Mouse (Mus musculus) T-helper 2 cell (primary cell): ENCODE measurements at regions not wholly inside any gene's neighbourhood (a gene's known extent, or its start where the extent isn't known, plus 50 kb on each side); places are given as distances from the start of the nearest gene placed in this dataset.

Source experiments
- in situ Hi-C: fragments of 300-600 bp; cut with MboI, MseI; formaldehyde crosslinking; loops from one replicate; pipeline ENCODE4 v1.15.1; 2025; ENCODE audit warnings: high pct_unique_total_duplicates

DNA sequence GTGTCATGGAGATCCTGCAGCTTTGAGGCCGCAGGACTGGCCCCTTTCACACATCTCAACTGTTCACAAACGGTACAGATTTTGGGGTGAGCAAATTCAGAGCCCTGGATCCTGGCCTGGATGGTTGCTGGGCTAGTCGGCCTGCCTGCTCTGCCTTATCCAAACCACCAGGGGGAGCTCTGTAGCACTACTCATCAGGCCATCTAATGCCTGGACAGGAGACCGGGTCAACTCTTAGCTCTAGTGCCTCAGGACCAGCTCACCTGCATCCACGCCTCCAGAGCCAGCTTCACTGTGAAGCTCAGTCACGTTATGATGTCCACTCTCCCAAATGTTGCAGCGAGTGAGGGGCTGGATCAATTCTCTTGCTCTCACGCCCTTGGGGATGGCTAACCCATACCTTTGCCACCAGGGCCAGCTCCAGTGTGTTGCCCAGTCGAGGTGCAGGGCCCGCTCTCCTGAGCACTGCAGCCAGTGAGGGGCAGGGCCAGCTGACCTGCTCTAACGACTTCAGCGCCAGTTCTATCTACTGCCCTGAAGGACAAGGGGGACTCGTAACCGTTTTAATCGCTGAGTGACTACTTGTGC is 206.8 kb downstream of the Etnk1 start:
- in situ Hi-C loops: no loop called here

DNA sequence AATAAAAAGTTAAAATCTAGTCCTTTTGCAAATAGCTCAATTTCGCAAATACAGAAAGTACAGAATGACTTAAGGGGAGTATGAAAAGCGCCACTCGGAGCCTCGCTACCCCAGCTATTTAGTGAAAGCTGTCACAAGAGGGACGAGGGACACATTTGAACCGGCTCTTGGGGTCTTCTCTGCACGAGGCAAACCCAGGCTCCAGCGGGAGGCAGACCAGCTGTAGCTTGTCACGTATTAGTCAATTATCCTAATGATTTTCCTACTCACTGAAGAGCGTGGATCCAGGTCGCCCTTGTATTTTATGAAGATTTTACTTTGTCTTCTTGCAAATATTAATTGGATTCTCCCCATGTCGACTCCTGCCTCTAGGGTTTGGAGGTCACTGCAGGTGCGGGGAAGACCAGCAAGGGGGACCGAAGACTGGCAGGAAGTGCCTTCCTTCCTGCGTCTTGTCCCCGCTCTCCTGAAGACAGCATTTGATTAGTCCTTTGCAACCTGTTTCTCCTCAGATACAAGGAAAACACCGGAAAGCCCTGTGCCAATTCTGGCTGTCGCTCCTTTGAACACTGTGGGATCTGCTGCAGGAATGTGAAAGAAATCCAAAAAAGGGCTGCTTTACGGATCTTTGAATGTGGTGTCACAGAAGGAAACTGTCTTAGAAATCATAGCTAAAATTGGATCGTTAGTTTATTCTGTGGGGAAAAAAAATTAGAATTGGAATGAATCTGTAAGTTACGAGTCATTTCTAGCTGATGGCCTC is 209.1 kb downstream of the Etnk1 start:
- in situ Hi-C loops: no loop called here

DNA sequence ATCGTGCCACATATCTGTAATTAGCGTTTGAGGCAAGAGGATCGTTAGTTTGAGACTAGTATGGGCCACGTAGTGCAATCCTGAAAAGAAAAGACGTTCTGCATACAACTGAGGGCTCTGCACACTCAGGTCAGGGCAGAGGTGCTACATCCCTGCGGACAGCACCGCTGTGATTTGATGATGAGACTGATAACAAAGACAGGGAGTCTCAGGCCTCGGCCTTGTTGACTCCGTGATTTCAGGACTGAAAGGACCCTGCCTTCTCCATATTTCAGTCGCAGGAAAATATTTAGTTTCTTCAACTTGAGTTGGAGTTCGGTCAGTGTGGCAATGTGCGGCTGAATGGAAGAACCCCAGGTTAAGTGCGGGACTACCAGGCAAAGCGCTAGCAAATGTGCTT is 210.1 kb downstream of the Etnk1 start:
- in situ Hi-C loops: no loop called here

DNA sequence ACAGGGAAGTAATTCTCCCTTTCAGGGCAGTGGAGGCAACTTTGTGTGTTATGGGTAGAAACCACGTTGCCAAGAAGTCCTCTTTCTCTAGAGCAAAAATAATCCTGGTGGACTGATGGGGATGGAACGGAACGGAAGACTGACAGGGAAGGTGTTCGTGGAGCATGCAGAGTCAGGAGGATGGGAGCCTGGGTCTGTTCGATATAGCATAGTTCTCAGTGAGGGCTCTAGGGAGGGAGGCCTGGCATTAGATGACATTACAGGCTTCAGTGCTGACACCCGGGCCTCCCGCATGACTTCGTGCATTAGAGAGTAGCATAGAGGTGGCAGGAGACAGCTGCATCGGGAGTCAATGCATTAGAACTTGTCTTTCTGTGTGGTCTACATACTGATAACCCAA is 211.1 kb downstream of the Etnk1 start:
- in situ Hi-C loops: no loop called here

DNA sequence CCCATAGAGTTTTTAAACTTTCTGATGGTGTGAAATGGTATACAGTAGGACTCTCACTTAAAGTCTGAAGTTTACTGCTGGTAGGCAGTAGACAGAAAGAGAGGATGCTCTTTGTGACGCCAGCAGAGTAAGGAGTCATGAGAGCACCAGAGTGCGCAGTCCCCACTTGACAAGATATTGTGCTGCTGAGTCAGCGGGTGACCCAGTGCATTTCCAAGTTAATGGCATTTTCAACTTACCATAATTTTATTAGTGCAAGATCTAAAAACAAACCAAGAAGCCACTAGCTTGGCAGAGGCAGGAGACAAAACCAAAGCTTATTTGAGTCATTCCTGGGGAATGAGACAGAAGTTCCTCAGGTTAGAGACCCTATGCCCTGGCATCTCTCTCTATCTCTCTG is 213.5 kb downstream of the Etnk1 start:
- in situ Hi-C loops: no loop called here

DNA sequence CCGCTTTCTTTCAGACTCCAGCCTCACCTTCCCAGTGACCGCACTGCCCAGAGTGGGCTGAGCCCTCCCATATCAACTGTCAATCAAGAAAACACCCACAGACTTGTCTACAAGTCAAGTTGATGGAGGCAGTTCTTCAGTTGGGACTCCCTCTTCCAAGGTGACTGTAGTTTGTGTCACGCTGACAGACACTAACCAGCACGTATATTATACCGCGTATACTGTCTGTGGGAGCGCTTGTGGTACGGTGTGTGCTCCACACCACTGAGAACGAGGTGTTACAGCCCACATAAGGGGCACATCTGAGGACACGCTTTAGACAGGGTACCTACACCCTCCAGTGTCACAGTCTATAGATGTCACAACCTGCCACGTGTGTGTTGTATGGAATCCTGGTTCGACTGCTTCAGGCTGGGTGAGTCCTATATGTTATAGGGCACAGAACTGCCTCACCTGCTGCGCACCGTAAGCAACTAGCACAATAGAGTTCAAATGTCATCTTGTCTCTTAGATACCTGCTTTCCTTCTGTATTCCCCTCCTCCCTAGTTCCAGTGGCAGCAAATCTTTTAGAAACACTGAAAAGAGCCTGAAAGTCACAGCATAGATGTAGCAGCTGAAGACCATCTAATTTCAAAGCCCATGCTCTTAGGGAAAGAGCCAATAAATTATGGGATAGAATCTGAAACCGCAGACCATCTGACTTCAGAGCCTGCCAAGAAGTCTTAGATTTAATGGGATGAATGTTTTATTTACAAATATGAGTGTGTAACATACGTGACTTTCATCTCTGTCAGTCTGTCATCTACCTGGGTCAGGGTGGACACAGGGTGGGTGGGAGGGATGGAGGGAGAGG is 219.8 kb downstream of the Etnk1 start:
- in situ Hi-C loops: no loop called here

DNA sequence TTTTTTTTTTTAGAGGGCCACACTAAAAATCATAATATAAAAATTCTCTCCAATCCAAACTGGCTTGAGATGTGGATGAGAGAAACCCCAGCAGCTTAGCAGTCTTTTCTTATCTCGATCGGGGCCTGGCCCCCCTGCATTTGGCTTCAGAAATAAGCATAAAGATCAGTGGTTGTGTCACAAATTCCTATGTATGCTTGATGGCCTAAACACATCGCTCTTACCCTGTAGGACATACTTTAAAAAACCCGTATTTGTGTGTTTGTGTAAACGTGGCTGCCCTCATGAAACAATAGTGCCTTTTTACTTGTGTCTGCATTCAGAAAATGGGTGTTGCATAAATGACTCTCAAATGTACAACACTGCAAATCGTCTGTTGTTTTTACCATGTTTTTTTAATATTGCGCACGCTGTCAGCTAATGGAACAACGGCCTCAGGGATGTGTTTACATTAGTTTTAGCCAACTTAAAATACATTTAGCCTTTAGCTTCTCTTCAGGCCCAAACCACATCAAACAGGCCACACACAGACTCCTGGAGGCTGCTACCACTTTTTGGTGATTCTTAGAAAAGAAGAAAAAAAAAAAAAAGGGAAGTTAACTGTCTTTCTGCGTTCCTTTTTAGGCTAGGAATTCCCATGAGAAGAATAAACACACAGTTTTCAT is 226.7 kb downstream of the Etnk1 start:
- in situ Hi-C loops: no loop called here

DNA sequence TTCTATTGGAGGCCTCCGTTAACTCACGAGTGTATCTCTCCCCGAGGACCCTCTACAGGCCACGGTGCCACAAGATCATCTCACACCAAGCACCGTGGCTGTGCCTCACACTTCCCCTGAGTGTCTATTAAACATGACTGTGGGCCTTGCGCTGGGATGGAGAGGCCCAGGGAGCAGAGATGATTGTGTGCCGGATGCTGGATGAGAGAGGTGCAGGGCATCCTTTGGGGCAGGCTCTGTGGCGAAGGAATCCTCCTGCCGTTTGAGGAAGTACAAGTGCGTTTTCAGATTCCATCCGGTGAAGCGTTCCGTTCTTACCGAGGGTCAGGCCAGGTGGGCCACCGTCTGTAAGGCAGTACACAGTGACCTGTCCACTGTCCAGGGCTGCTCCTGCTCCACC is 227.4 kb downstream of the Etnk1 start:
- in situ Hi-C loops: no loop called here

DNA sequence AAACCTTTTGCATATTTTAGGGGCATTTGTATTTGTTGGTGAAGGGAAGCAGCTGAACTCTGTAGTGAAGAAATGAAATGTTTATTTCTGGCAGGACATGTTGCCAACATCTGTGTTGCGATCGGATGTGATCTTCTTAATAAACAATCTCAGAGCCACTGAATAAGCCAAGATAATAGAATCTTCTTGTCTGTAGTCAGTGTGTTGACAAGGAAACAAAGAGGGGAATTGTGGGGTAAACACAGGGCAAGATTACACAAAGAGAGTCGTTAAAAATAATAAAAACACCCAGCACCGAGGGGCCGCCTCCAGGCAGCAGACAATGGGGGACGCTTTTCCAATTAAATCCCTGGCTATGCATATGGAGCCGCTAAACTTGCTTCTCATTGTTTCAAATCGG is 234.4 kb downstream of the Etnk1 start:
- in situ Hi-C loops: no loop called here

DNA sequence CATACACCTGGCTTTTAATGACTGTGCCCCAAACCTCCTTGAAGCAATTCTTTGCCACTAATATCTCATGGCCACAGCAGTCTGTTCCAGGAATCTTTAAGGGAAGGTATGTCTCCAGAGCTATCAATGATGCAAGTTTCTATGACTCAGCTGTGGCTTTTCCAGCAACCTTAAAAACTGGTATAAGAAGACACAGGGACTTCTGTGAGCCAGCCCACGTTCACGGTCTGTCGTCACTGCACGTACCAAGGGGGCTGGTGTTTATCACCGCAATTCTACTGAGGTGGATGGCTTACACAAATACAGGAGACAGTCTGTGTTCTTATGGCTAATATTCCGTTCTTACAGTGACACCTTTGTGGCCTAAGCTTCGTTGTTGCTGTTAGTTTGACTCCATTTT is 234.9 kb downstream of the Etnk1 start:
- in situ Hi-C loops: no loop called here

DNA sequence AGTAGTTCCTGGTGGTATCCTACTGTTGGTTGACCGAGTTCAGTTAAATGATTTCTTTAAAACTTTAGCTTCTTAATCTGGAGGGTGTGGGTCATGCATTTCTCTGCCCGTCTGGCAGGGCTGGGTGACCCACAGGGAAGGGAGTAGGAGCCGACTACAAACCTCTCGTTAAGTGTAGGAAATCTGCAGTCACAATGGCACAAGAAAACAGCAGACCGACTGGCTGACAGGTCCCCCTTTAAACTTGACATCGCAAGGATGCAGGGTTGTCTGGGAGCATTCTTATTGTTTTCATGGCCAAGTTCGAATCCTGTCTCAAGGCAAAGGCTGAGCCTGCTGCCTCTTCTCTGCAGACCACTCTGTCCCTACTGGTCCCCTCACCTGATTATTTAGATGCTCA is 235.7 kb downstream of the Etnk1 start:
- in situ Hi-C loops: no loop called here

DNA sequence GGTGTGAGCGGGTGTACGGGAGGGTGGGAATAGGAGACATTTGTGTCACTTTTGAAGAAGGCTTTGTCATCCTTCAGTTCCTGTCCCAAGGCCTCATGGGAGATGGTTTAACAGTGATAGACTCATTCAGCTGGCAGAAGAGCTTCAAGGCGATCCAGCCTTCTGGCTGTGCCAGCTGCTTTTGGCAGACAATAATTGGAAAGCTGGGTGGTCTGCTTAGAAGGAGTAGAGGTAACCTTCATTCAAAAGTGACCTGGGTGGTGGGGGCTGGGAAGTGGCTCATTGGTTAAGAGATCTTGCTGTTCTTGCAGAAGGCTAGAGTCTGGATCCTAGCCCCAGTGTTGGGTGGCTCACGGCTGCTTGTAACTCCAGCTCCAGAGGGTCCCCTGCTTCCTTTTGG is 237.5 kb downstream of the Etnk1 start:
- in situ Hi-C loops: no loop called here

DNA sequence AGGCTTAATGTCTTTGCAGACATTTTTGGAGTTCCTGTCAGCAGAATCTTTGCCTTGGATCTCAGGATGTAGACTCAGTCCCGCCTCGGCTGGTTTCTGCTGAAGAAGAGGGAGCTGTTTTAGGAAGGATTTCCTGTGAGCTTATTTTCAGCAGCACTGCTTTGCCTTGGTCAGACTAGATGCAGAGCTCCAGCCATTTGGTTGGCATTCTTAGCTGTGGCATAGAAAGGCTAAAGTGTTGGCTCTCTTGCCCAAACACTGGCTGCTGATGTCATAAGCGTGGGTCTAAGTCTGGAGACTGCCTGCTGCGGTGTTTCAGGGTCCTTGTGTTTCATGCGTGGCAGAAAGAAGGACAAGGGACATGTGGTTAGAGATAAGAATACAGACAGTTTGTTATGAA is 245.0 kb downstream of the Etnk1 start:
- in situ Hi-C loops: no loop called here

DNA sequence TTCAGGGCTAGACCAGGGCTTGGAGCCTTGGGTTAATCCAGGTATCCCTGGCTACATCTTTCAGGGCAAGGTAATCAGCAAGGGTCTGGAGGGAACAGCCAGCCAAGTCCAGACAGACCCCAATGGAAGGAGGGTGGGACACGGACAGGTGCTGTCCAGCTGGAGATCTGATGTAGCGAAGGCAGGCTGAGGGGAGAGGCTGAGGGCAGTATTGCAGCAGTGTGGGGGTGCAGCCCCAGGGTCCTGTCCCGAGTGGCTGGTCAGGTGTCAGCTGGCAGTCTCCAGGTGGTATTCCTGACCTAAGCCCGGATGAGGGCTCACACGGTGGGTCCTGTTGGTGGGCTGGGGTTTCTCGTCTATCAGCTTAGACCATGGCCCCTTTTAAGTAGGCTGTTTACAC is 245.7 kb downstream of the Etnk1 start:
- in situ Hi-C loops: no loop called here

DNA sequence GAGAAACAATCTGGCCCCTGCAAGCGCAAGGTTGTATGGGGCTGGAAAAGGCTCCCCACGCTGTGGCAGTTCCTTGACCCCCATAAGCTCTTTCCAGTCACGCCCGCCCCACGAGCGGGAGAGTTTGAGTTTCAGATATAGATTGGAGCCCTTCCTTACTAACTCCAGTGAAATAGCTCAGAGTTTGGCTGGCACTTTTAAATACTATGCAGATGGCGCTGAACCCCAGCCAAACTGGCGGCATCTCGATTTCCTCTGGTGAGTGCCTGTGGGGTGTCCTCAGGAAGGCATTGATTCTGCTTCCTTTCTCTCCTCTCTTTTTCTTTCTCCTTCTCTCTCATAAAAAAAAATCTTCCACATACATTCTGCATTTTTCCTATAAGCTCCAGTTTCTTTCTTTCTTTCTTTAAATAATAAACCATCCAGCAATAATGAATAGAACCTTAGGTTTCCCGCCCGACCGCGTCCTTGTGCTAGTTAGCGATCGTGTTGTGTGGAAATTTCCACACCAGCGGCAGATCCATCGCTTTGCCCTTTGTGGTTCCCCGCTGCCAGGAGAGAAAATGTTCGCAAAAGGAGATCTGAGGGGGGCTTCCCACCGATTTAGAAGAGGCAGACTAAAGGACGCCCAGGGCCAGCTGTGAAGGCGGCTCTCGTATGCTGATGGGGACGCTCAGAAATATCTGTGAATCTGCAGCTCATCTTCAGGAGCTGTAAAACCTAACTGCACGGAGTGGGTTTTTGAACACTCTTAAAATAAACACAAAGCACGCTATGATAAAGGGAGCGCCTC is 247.8 kb downstream of the Etnk1 start:
- in situ Hi-C loops: no loop called here

DNA sequence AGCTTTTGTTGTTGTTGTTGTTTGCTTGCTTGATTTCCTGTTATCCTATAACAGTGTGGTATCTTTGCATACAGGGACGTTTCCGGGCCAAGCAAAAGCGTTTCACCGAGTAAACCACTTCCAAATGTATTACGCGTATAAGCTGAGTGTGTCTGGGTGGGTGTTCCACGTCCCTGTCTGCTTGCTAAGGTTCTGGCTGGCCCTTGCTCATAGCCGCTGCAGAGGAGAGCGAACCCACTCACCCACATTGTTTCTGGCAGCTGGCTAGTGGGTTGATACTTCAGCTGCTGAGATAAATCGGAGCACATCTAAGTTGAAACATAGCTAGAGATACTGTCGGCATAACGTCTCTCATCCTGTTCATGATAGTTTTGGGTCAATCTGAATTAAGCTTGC is 248.4 kb downstream of the Etnk1 start:
- in situ Hi-C loops: no loop called here

DNA sequence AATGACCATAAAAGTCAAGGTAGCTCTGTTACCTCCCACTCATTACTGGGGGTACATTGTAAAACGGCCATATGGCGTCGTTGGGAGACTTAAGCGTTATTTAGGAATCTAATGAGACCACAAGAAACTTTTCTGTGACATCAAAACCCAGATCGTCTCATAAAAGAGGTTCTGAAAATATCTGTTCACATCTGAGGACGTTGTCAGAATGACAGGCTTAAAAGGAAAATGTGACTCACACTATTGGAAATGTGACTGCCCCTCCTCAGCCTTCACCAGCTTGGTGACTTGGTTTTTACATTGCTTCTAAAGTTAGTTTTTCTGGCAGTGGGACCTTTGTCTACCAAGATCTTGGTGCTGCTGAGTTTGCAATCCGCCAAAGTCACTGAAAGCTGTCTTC is 252.9 kb downstream of the Etnk1 start:
- in situ Hi-C loops: no loop called here

DNA sequence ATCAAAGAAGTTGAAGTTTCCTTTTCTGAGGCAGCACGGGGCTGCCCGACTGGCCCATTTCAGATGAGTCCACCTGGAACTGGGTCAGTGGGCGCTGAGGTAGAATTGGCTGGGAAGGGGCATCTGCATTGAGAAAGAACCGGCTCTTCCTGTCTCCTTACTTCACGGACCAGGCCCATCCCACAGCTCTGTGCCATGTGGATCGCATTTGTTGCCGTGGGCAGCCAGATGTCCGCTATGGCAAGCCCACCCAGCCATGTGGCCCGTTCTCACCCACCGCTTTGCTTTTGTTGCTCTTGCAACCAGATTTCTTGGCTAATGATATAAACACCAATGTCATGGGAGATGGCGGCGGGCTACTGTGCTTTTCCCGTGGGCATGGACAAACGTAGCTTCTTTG is 256.0 kb downstream of the Etnk1 start:
- in situ Hi-C loops: no loop called here

DNA sequence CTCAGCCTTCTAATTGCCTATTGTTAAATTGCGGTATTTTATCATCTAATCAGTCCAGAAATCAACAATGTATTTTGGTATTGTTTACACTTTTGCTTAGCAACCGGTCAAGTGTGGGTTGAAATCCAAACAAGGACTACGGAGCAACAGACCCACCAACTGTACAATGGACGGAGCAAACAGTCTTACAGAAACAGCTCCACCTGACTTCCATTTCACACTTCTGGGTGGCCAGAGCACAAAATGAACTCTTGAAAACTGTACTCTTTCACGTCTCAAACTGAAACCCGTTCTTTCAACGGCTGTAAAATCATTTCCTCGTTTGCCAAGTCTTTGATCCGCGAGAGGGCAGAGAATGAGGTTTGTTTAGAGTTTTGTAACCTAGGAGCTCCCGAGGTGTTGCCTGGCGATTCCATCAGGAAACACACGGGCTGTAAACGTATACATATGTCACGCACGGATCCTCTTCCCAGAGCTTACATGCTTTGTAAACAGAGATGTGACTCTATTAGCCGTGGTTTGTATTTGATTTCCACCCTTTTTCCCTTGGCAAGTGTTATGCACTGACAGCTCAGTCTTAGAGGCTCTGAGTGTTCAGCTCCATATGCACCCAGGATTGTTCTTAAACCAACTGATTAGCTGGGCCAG is 258.3 kb downstream of the Etnk1 start:
- in situ Hi-C loops: no loop called here

DNA sequence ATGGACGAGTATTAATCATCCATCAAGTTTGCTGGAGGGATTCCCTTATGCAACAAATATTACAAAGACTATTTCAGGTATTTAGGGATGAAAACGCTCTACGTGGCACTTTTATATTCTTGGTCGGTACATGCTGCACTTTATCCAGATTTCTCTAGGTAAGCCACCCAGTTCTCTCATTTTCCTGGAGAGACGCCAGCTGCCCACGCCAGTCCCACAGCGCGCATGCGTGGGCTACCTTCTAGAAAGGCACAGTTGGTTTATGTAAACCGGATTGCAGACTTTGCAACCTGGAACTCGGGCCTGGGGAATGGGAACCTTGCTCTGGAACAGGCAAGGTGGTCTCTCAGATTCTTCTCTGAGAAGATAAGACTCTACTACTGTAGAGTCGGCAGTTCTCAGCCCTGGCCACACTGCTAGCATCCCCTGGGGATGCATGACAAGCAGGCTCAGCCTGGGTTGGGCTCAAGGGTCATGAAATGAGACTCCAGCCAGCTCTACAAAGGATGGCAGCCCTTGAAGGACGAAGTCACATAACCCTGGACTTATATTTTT is 265.0 kb downstream of the Etnk1 start:
- in situ Hi-C loops: no loop called here
